Mouse (Mus musculus) central nervous system, embryonic 14 days (tissue): Measurements from ENCODE around the gene Krt24. TPM values are rescaled to one million over a fixed set of nuclear protein-coding genes. Genes with fewer than 3 reads are reported as not detected.

ENCODE experiments used
- polyA plus RNA-seq: library from polyadenylated mRNA; depleted of rRNA; stranded (reverse); fragments of >200 nt; gene quantifications from 2 replicates; pipeline ENCODE4 v1.2.3, GENCODE M21; 2012; rRNA removed

Krt24 gene
- 0.04 and 0.09 TPM in 2 replicates for polyA plus RNA-seq

GRCm38 (mm10) chr11:99284833-99285312 lies at the start of gene Krt24:
Gene Krt24 (minus strand): TSS chr11:99285262.

DNA sequence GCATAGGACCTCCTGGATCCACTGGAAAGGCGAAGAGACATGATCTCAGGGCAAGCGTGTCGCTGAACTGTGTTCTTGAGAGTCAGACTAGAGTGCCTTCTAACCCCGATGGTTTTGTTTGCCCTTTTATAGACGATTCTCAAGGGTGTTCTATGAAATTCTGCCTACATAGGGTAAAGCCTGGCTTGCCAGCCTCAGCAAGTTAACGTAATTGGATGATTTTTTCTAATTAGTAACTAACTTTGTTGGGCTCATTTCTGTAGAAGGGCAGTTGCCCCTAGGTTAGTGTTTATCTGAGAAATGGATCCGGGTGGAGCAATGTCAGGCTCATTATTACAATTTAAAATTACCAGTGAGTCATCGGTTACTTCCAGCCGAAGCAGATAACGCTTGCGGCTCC lies 37.8 kb upstream of the Krt24 start, which contains the start of gene Krt25:
TSS of gene Krt25 (minus strand) at position 101 of the 400 bp plus-strand sequence.

DNA sequence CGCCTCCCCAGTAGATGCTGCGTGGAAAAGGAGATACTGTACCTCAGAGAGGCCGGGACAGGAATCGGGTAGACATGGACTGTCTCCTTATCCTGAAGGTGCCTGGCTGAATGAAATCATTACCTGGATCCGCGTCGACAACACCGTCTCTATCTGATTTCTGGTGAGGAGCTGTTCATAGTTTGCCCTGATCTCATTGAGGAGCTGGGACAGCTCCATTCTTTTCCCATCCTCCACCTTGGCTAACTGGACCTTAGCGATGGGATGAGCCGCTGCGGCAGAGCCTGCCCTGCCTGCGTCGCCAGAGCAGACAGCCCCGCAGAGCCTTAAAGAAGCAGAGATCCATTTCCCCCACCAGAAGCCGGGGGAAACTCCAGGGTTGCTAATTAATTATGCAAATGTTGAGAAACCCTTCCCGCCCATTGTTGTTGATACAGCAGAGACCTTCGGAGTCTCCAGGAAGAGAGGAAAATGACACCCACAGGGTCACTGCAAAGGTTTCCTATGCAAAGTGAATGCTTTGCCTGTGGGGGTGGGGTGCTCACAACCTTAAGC lies 41.2 kb downstream of the Krt24 start, which contains the start of gene Krt222:
TSS of gene Krt222 (minus strand) at position 266 of the 555 bp plus-strand sequence.

DNA sequence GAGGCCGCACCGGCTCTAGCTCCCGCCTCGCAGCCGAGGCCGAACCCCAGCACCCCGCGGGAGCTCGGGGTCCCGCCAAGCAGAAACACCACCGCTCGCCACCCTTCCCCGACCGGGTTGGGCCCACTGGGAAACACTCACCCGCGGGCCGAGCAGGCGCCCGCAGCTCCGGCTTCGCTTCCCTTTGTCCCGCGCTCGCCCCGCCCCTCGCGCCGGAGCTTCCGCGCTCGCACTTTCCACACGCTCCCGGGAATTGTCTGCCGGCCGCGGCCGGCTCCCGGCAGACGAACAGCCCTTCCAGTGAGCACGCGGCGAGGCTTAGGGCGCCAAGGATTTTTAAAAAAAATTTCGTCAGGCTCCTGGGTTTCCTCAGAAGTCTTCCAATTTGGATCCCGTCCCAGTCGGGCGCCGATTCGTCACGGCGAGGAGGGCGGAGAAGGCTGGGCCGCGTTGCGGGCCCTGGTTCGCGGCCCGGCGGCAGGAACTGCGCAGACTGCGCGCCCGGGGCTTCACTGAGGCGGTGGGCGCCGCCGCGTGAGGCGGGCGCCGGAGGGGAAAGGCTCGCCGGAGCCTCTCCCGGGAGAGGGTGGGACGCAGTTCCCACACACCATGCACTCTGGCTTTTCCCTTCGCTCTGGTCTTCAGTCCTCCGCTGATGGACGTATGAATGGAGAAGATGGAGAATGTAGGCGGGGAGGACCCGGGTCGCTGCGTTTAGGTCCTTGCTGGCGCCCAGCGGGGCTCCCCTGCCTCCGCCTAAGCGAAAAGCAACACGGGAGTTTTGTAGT lies 54.6 kb downstream of the Krt24 start, which contains the start of gene Smarce1:
TSS of gene Smarce1 (minus strand) at position 757 of the 788 bp plus-strand sequence.

Other genes starting within 250 kb of the Krt24 start
- gene Igfbp4, start 244.0 kb downstream of the Krt24 start, polyA plus RNA-seq = 178 and 324 TPM in 2 replicates
- gene Tns4, start 196.0 kb downstream of the Krt24 start, polyA plus RNA-seq = 0.14 and 0.23 TPM in 2 replicates
- gene Ccr7, start 130.2 kb downstream of the Krt24 start, polyA plus RNA-seq = 0.22 and 0.45 TPM in 2 replicates
- gene Smarce1, start 54.2 kb downstream of the Krt24 start, polyA plus RNA-seq = 293 and 337 TPM in 2 replicates
- gene Krt222, start 41.2 kb downstream of the Krt24 start, polyA plus RNA-seq = 1.5 and 1.6 TPM in 2 replicates
- gene Krt25, start 37.7 kb upstream of the Krt24 start, polyA plus RNA-seq = 0.06 and 0.07 TPM in 2 replicates
- gene Krt26, start 52.7 kb upstream of the Krt24 start, polyA plus RNA-seq = 0.09 and 0.12 TPM in 2 replicates
- 0.07 and 0.09 TPM in 2 replicates for gene Krt27, start 65.8 kb upstream of the Krt24 start, polyA plus RNA-seq
- 0.15 and 0.26 TPM in 2 replicates for gene Krt28, start 89.6 kb upstream of the Krt24 start, polyA plus RNA-seq
- gene Krt10, start 104.1 kb upstream of the Krt24 start, polyA plus RNA-seq = 15.8 and 24.0 TPM in 2 replicates
- 0.07 and 0.14 TPM in 2 replicates for gene Krt12, start 137.0 kb upstream of the Krt24 start, polyA plus RNA-seq
- gene Krt20, start 152.9 kb upstream of the Krt24 start, polyA plus RNA-seq = 0.08 and 0.09 TPM in 2 replicates
- 0.02 and 0.49 TPM in 2 replicates for gene Krt23, start 207.9 kb upstream of the Krt24 start, polyA plus RNA-seq
- gene Krt39, start 236.1 kb upstream of the Krt24 start, polyA plus RNA-seq = not detected in 2 replicates